ENCODE assay signal across 21 mouse cellular contexts in genomic region chr11:18913251-18913650, GRCm38 (mm10).
DNase-seq lines count a peak whose midpoint lies in the region; ATAC-seq lines count a peak whose summit lies in the region.
"Had no signal": no experiment of that assay in that cellular context is flagged by ENCODE, and none has a peak within 500 bp of the region (broad histone marks: within the 10 kb centered on the region; RNA-seq: fewer than 3 reads in every experiment).

No protein-coding gene starts in this region.

- no peak overlapping the region for H3K9ac ChIP-seq in heart, embryonic 13.5 days
- H3K9ac ChIP-seq in midbrain, embryonic 12.5 days (replicated peaks) = no peak overlapping the region
- H3K9ac ChIP-seq in midbrain, embryonic 15.5 days = no peak overlapping the region
- H3K9ac ChIP-seq in hindbrain, embryonic 15.5 days = no peak overlapping the region
- H3K9ac ChIP-seq: heart, embryonic 12.5 days; kidney, embryonic 15.5 days had no signal

- no peak overlapping the region for H3K4me2 ChIP-seq in heart, embryonic 13.5 days
- no peak overlapping the region for H3K4me2 ChIP-seq in midbrain, embryonic 12.5 days (replicated peaks)
- no peak overlapping the region for H3K4me2 ChIP-seq in midbrain, embryonic 15.5 days
- H3K4me2 ChIP-seq in hindbrain, embryonic 15.5 days = no peak overlapping the region
- H3K4me2 ChIP-seq: heart, embryonic 12.5 days; kidney, embryonic 15.5 days; liver, embryonic 11.5 days had no signal

- 65% methylated on average over 1 of the region's 1 CpGs for WGBS in heart, embryonic 13.5 days
- 45% methylated on average over 1 of the region's 1 CpGs for WGBS in midbrain, embryonic 12.5 days
- 36% methylated on average over 1 of the region's 1 CpGs for WGBS in midbrain, embryonic 15.5 days
- WGBS in hindbrain, embryonic 15.5 days = 25% methylated on average over 1 of the region's 1 CpGs

- H3K36me3 ChIP-seq in heart, embryonic 13.5 days = no peaks in the 10 kb centered on the region
- no peaks in the 10 kb centered on the region for H3K36me3 ChIP-seq in midbrain, embryonic 12.5 days
- H3K36me3 ChIP-seq in midbrain, embryonic 15.5 days (replicated peaks) = no peaks in the 10 kb centered on the region
- no peaks in the 10 kb centered on the region for H3K36me3 ChIP-seq in hindbrain, embryonic 15.5 days
- H3K36me3 ChIP-seq: heart, embryonic 12.5 days; kidney, embryonic 15.5 days had no signal

- DNase-seq in heart, postnatal 25 days (ENCODE audit: low spot score) = no peak
- DNase-seq in ZHBTc4 (ENCODE audit: low read depth, low spot score) = peak; percentile 44
- DNase-seq in cerebellum, postnatal 14 days = no peak
- DNase-seq: adrenal gland, postnatal 14 days; cerebellum, adult 11 months; cerebellum, postnatal 25 days; gastrocnemius, postnatal 10 days; heart, adult 11 months; lung, adult 18-20 months; lung, postnatal 14 days; right cerebral cortex, adult 18-20 months; thymus, postnatal 25 days had no signal

- peak overlapping the region; percentile 13; the same call in 1 of the 2 replicates for H3K27ac ChIP-seq in heart, embryonic 13.5 days (replicated peaks)
- H3K27ac ChIP-seq in midbrain, embryonic 12.5 days (replicated peaks) = peak overlapping the region; percentile 49; the same call in 1 of the 2 replicates
- no peak overlapping the region for H3K27ac ChIP-seq in midbrain, embryonic 15.5 days
- peak overlapping the region; percentile 16; the same call in 1 of the 2 replicates for H3K27ac ChIP-seq in hindbrain, embryonic 15.5 days (replicated peaks)

- peaks cover 57% of the 10 kb centered on the region for H3K4me1 ChIP-seq in heart, embryonic 13.5 days
- H3K4me1 ChIP-seq in midbrain, embryonic 12.5 days = peaks cover 48% of the 10 kb centered on the region
- H3K4me1 ChIP-seq in midbrain, embryonic 15.5 days = peaks cover 19% of the 10 kb centered on the region
- H3K4me1 ChIP-seq in hindbrain, embryonic 15.5 days (replicated peaks) = peaks cover 64% of the 10 kb centered on the region

- no peaks in the 10 kb centered on the region for H3K27me3 ChIP-seq in heart, embryonic 13.5 days (replicated peaks)
- H3K27me3 ChIP-seq in midbrain, embryonic 12.5 days = no peaks in the 10 kb centered on the region
- no peaks in the 10 kb centered on the region for H3K27me3 ChIP-seq in midbrain, embryonic 15.5 days (replicated peaks)
- H3K27me3 ChIP-seq in hindbrain, embryonic 15.5 days = no peaks in the 10 kb centered on the region
- H3K27me3 ChIP-seq: heart, embryonic 12.5 days; kidney, embryonic 15.5 days had no signal

- no peak overlapping the region for H3K4me3 ChIP-seq in heart, embryonic 13.5 days
- no peak overlapping the region for H3K4me3 ChIP-seq in midbrain, embryonic 12.5 days
- H3K4me3 ChIP-seq in midbrain, embryonic 15.5 days = no peak overlapping the region
- no peak overlapping the region for H3K4me3 ChIP-seq in hindbrain, embryonic 15.5 days
- H3K4me3 ChIP-seq: heart, embryonic 12.5 days; kidney, embryonic 15.5 days had no signal

- intact Hi-C loops in heart, postnatal 25 days (cut with DNase I) = no loop called here

- H3K9me3 ChIP-seq in heart, embryonic 13.5 days = no peaks in the 10 kb centered on the region
- H3K9me3 ChIP-seq in midbrain, embryonic 12.5 days = no peaks in the 10 kb centered on the region
- H3K9me3 ChIP-seq in midbrain, embryonic 15.5 days = no peaks in the 10 kb centered on the region
- no peaks in the 10 kb centered on the region for H3K9me3 ChIP-seq in hindbrain, embryonic 15.5 days
- H3K9me3 ChIP-seq: heart, embryonic 12.5 days; kidney, embryonic 15.5 days had no signal

- ATAC-seq in heart, embryonic 13.5 days (ENCODE audit: extremely low read depth, insufficient number of reproducible peaks, low FRiP score, low TSS enrichment) = no peak
- 0 out of 2 replicates have a peak, but pooled peaks have one; percentile 53 for ATAC-seq in midbrain, embryonic 12.5 days (ENCODE audit: low FRiP score, low read depth)
- ATAC-seq in midbrain, embryonic 15.5 days (replicated peaks) = no peak
- no peak for ATAC-seq in hindbrain, embryonic 15.5 days (ENCODE audit: low FRiP score, low read depth)
- ATAC-seq: activated CD4-positive, CD25-positive, alpha-beta regulatory T cell, adult 4 months; intestine, postnatal 0 days had no signal
